Mouse (Mus musculus) lung, embryonic 14.5 days (tissue): ENCODE measurements around the gene Ephb1. TPM values are rescaled to one million over a fixed set of nuclear protein-coding genes. Genes with fewer than 3 reads are reported as not detected.

Experiments
- ATAC-seq: fragments of 200-750 bp; cut with Nextera tagmentation; 2 replicates; pipeline ENCODE4 v1.8.0; 2017; ENCODE audit warnings: mild to moderate bottlenecking, moderate TSS enrichment, moderate library complexity; ENCODE audit not compliant: insufficient read depth
- DNase-seq: peaks from one replicate; pipeline ENCODE4 v3.0.0-alpha.2; 2015
- H3K27ac ChIP-seq: fragments of 300-500 bp; sonication (generic); 2 replicates; pipeline ENCODE4 v1.5.1; 2014; ENCODE audit warnings: low read depth, mild to moderate bottlenecking, moderate library complexity
- H3K27me3 ChIP-seq: fragments of 300-500 bp; sonication (generic); 2 replicates; pipeline ENCODE4 v1.6.1; 2014; ENCODE audit warnings: low read length, control low read depth; ENCODE audit not compliant: insufficient read depth
- H3K36me3 ChIP-seq: fragments of 300-500 bp; sonication (generic); 2 replicates; pipeline ENCODE4 v1.6.1; 2014; ENCODE audit warnings: control low read depth; ENCODE audit not compliant: insufficient read depth
- H3K4me1 ChIP-seq: fragments of 300-500 bp; sonication (generic); 2 replicates; pipeline ENCODE4 v1.6.1; 2014; ENCODE audit warnings: antibody characterized with exemption, control low read depth; ENCODE audit not compliant: insufficient read depth
- H3K4me2 ChIP-seq: fragments of 300-500 bp; sonication (generic); 2 replicates; pipeline ENCODE4 v1.6.1; 2014; ENCODE audit warnings: mild to moderate bottlenecking
- H3K4me3 ChIP-seq: fragments of 300-500 bp; sonication (generic); 2 replicates; pipeline ENCODE4 v1.5.1; 2014; ENCODE audit warnings: low read depth, low read length
- H3K9ac ChIP-seq: fragments of 300-500 bp; sonication (generic); 2 replicates; pipeline ENCODE4 v1.6.1; 2014
- H3K9me3 ChIP-seq: fragments of 300-500 bp; sonication (generic); 2 replicates; pipeline ENCODE4 v1.6.1; 2016; ENCODE audit warnings: low read depth, low read length, control low read depth
- CTCF ChIP-seq: IDR thresholded peaks from 2 replicates; pipeline ENCODE4 v1.5.1; 2016; ENCODE audit warnings: antibody characterized with exemption, low read depth
- WGBS: fragments of 180-500 bp; shearing (Covaris S2); extraction: QIAGEN DNeasy Blood & Tissue Kit; methylation state at CpG from one replicate; pipeline ENCODE4 v1.1.7; 2014; 5-methylcytosine and 5-hydroxymethylcytosine counted together
- polyA plus RNA-seq: library from polyadenylated mRNA; unstranded; fragments of >200 nt; fragmentation: Nextera tagmentation; extraction: Ambion mirVana; gene quantifications from 2 replicates; pipeline ENCODE4 v1.2.1, GENCODE M21; 2014

Gene Ephb1
- polyA plus RNA-seq, 1 experiment from 2014 or later, result 1.6 TPM

DNA sequence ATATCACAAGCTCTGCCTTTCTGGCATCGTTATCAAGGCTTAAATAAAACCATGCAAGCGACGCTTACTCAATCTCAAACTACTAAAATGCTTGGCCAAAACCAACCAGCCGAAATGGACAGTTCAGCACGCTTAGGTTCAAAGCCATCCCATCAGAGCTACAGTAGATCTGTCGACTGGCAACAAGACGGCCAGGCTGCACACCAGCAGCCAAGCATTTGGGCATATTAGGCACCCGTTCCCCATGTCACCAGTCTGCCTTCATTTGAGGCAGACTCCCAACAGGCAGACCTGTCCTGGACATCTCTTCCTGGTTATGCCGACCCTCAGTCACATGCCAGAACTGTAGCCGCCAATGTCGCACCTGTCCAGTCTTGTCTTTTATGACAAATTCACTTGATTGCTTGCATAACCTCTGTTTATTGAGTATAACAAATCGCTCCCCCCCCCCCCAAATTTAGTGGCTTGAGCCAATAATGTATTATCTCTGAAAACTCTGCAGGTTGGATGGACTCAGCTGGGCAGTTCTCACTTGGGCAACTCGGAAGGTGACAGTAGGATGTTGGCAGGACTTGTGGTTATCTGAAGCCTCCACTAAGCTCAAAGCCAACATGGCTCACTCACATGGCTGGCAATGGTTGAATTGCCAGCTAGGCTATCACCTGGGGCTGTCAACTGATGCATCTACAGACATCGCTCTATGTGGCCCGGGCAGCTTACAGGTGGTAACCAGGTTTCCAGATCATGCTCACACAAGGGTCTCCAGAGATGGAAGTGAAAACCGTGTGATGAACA is 24.0 kb downstream of the Ephb1 start:
- Histone ChIP-seq H3K27ac (no peak overlapping the region), H3K4me2 (no peak overlapping the region), H3K9me3 (no peaks in the 10 kb centered on the region), H3K36me3 (no peaks in the 10 kb centered on the region), H3K27me3 (no peaks in the 10 kb centered on the region), H3K4me1 (no peaks in the 10 kb centered on the region), H3K4me3 (no peak overlapping the region), H3K9ac (no peak overlapping the region)
- TF ChIP-seq CTCF, result no peak
- 90% methylated on average over 16 of the region's 16 CpGs for WGBS
- DNase-seq, result no peak
- ATAC-seq, result no peak

DNA sequence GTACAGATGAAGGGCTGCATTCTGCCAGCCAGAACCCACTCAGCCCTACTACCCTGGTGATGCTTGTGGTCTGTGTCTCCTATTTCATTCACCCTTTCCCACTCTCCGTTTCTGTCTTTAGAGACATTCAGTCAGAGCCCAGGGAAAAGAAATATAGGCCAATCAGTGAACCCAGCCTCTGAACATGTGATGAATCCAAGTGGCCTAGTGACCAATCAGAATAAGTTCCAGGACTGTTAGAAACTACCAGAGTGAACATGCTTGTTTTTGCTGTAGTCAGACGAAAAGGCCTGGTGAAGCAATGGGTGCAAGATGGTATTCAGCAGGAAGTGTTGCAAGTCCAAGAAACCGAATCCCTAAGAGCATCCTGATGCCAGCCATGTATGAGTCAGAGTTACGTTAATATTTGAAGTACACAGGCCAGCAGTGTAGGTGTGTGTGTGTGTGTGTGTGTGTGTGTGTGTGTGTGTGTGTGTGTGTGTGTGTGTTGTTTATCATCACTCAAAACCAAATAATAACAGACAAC is 26.8 kb downstream of the Ephb1 start:
- H3K4me2 ChIP-seq, result no peak overlapping the region
- H3K27ac ChIP-seq, result no peak overlapping the region
- H3K4me3 ChIP-seq, result no peak overlapping the region
- DNase-seq (no peak), ATAC-seq (no peak)
- 78% methylated on average over 4 of the region's 4 CpGs for WGBS
- H3K27me3 ChIP-seq, result no peaks in the 10 kb centered on the region
- H3K9me3 ChIP-seq, result no peaks in the 10 kb centered on the region
- H3K36me3 ChIP-seq, result no peaks in the 10 kb centered on the region
- no peaks in the 10 kb centered on the region for H3K4me1 ChIP-seq
- TF ChIP-seq CTCF, result no peak
- no peak overlapping the region for H3K9ac ChIP-seq

GRCm38 (mm10) chr9:102315436-102315835 is 39.1 kb downstream of the Ephb1 start:
- no peak overlapping the region for H3K4me2 ChIP-seq
- no peaks in the 10 kb centered on the region for H3K9me3 ChIP-seq
- no peak overlapping the region for H3K9ac ChIP-seq
- DNase-seq (no peak), ATAC-seq (no peak)
- H3K4me1 ChIP-seq, result no peaks in the 10 kb centered on the region
- no peaks in the 10 kb centered on the region for H3K36me3 ChIP-seq
- H3K4me3 ChIP-seq, result no peak overlapping the region
- H3K27me3 ChIP-seq, result no peaks in the 10 kb centered on the region
- TF ChIP-seq CTCF, result no peak
- H3K27ac ChIP-seq, result no peak overlapping the region
- 86% methylated on average over 6 of the region's 6 CpGs for WGBS

- Histone ChIP-seq H3K27me3 (no peaks in the 10 kb centered on the region), H3K9ac (no peak overlapping the region), H3K27ac (no peak overlapping the region), H3K4me3 (no peak overlapping the region), H3K36me3 (no peaks in the 10 kb centered on the region), H3K9me3 (no peaks in the 10 kb centered on the region), H3K4me2 (no peak overlapping the region), H3K4me1 (no peaks in the 10 kb centered on the region)
- 76% methylated on average over 1 of the region's 1 CpGs for WGBS
- no peak for ATAC-seq
- no peak for TF ChIP-seq CTCF
- DNase-seq, result no peak
Measured at GRCm38 (mm10) chr9:102314795-102315194, 39.7 kb downstream of the Ephb1 start.

GRCm38 (mm10) chr9:102310431-102310830 is 44.1 kb downstream of the Ephb1 start:
- H3K4me3 ChIP-seq, result no peak overlapping the region
- H3K36me3 ChIP-seq, result no peaks in the 10 kb centered on the region
- no peak overlapping the region for H3K9ac ChIP-seq
- ATAC-seq (peak; percentile 43; the same call in 1 of the 2 replicates), DNase-seq (peak; percentile 37)
- H3K9me3 ChIP-seq, result no peaks in the 10 kb centered on the region
- peak overlapping the region; percentile 18; the same call in 1 of the 2 replicates for H3K27ac ChIP-seq
- 38% methylated on average over 3 of the region's 3 CpGs for WGBS
- no peak for TF ChIP-seq CTCF
- H3K4me1 ChIP-seq, result no peaks in the 10 kb centered on the region; the same call in 1 of the 2 replicates
- H3K4me2 ChIP-seq, result no peak overlapping the region
- H3K27me3 ChIP-seq, result no peaks in the 10 kb centered on the region

DNA sequence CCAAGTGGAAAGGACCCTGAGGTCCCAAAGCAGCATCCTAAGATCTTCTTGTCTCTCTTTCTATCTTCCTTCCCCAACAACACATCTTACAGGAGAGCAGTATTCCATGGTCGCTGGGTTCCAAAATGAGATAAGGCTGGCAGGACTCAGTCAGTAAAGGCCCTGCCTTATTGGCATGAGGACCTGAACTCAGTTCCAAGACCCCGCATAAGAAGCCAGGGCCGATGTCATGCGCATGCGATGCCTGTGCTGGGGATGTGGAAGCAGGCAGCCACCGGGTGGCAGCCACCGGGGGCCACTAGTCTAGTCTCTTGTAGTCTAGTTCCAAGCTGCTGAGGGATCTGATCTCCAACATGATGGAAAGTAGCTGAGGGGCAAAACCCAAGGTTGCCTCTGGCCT is 45.2 kb downstream of the Ephb1 start:
- H3K4me1 ChIP-seq, result no peaks in the 10 kb centered on the region; the same call in 1 of the 2 replicates
- WGBS, result 89% methylated on average over 7 of the region's 7 CpGs
- DNase-seq (no peak), ATAC-seq (no peak)
- H3K9ac ChIP-seq, result no peak overlapping the region
- no peaks in the 10 kb centered on the region for H3K36me3 ChIP-seq
- H3K4me2 ChIP-seq, result no peak overlapping the region
- no peak for TF ChIP-seq CTCF
- no peaks in the 10 kb centered on the region for H3K9me3 ChIP-seq
- H3K27me3 ChIP-seq, result no peaks in the 10 kb centered on the region
- H3K4me3 ChIP-seq, result no peak overlapping the region
- no peak overlapping the region for H3K27ac ChIP-seq

GRCm38 (mm10) chr9:102307656-102308055 is 46.8 kb downstream of the Ephb1 start:
- H3K9ac ChIP-seq, result no peak overlapping the region
- ATAC-seq, result no peak

More at GRCm38 (mm10) chr9:102307656-102308055, 46.8 kb downstream of the Ephb1 start:
- H3K27ac ChIP-seq, result peak overlapping the region; percentile 52; the same call in 1 of the 2 replicates
- no peaks in the 10 kb centered on the region for H3K36me3 ChIP-seq
- H3K27me3 ChIP-seq, result no peaks in the 10 kb centered on the region
- H3K4me2 ChIP-seq, result no peak overlapping the region
- no peak for TF ChIP-seq CTCF
- H3K4me1 ChIP-seq, result no peaks in the 10 kb centered on the region; the same call in 1 of the 2 replicates
- DNase-seq, result no peak
- no peak overlapping the region for H3K4me3 ChIP-seq
- 54% methylated on average over 4 of the region's 4 CpGs for WGBS
- H3K9me3 ChIP-seq, result no peaks in the 10 kb centered on the region
